Mouse (Mus musculus) ES-Bruce4 (cell line): ENCODE data around the gene Ppp4r2.

ENCODE experiments used
- CTCF ChIP-seq: IDR thresholded peaks from one replicate; pipeline ENCODE4 v1.8.1; 2011; ENCODE audit warnings: low read depth, low read length
- POLR2A ChIP-seq: IDR thresholded peaks from one replicate; pipeline ENCODE4 v1.8.1; 2011; ENCODE audit warnings: low read length; ENCODE audit not compliant: insufficient read depth

GRCm38 (mm10) chr6:100910136-100910675 is 76.8 kb downstream of the Ppp4r2 start:
- TF ChIP-seq CTCF (no peak), POLR2A (no peak)
